Mouse (Mus musculus) megakaryocyte, embryonic 14.5 days (primary cell): ENCODE data around the gene Hfe.

Experiments
- FLI1 ChIP-seq: IDR thresholded peaks from 2 replicates; pipeline ENCODE4 v1.6.1; 2012; ENCODE audit warnings: low read length, inconsistent platforms, mixed read lengths
- GATA1 ChIP-seq: IDR thresholded peaks from 3 replicates; pipeline ENCODE4 v1.6.1; 2012; ENCODE audit warnings: mixed read lengths, low read length, inconsistent platforms, borderline replicate concordance

DNA sequence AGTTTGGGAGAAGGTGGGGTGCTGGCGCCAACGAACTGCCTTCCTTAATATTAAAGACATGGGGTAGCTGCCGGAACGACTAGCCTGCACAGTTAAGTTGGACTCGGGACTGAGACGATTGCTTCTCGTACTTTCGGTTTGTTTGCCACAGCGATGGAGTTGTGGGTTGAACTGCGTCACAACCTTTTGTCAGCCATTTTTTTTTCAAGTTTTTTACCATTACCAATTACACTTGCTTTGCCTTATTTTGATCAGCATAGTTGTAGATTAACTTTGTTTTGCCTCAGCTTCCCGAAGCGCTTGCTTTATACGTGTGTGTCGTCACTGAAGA is 29.2 kb upstream of the Hfe start:
- TF ChIP-seq GATA1 = no peak
- no peak for TF ChIP-seq FLI1
